Mouse (Mus musculus): ENCODE results near the gene Kdr. TPM values are rescaled to one million over a fixed set of nuclear protein-coding genes. Genes with fewer than 3 reads are reported as not detected.

Gene Kdr
- polyA plus RNA-seq, 1 experiment from 2014 or later, result 18.6 TPM

- Histone ChIP-seq H3K36me3 (no peaks in the 10 kb centered on the region), H3K27ac (no peak overlapping the region), H3K9ac (no peak overlapping the region), H3K9me3 (replicated peaks) (no peaks in the 10 kb centered on the region), H3K4me3 (no peak overlapping the region), H3K4me1 (no peaks in the 10 kb centered on the region), H3K4me2 (no peak overlapping the region), H3K27me3 (replicated peaks) (peaks cover 13% of the 10 kb centered on the region)
- WGBS (ENCODE audit: insufficient replicate concordance), result 63% methylated on average over 6 of the region's 6 CpGs
- no peak for ATAC-seq
Observed at GRCm38 (mm10) chr5:75892956-75893471, 85.2 kb downstream of the Kdr start.

Small RNAs within 50 kb of the gene (microRNA-seq; reads per million reads assigned to microRNA genes)
- not detected for gene Gm25374

Other genes with a start within 250 kb of the Kdr start
- 16.6 and 17.4 TPM in 2 replicates for gene Srd5a3, start 161.8 kb upstream of the Kdr start, polyA plus RNA-seq (2016; fragmentation: Nextera tagmentation; extraction: Ambion mirVana)
- gene Tmem165, start 205.4 kb upstream of the Kdr start, polyA plus RNA-seq (2016; fragmentation: Nextera tagmentation; extraction: Ambion mirVana), result 57.4 and 59.9 TPM in 2 replicates